20 mouse cellular contexts compared by ENCODE assay signal in the genomic region with DNA sequence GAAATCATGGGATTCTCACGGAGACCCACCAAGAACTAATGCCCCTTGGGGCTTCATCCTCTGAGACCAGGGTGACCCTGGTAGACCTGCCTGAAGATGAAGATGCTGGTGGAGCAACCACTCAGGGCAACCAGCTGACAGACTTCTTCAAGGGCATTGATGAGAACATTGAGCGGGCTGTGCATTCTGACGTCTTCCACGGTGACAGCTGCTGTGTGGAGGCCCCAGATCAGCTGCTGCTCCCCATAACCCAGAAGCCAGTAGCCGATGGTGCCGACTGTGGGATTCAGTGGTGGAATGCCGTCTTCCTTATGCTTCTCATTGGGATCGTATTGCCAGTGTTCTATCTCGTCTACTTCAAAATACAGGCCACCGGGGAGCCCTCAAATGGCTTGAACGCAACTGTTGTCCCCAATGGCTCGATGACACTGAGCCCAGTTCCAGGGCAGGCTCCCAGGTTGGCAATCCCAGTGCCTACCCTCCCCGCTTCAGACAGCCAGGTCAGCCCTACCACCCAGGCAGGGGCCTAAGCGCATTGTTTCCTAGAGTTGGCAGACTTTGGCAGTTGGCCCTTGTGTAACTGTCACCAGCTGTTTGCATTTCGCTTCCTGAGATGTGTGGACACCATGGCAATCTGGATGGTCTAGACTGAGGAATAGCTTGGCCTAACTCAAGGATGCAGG. TPM values are rescaled to one million over a fixed set of nuclear protein-coding genes. Genes with fewer than 3 reads are reported as not detected.
DNase-seq lines count a peak whose midpoint lies in the region; TF ChIP-seq lines count a peak whose summit lies in the region.
"Had no signal": no experiment of that assay in that cellular context is flagged by ENCODE, and none has a peak within 500 bp of the region (broad histone marks: within the 10 kb centered on the region; RNA-seq: fewer than 3 reads in every experiment).

No protein-coding gene starts in this region.

- H3K9me3 ChIP-seq in heart, embryonic 10.5 days: no peaks in the 10 kb centered on the region
- H3K9me3 ChIP-seq: embryonic facial prominence, embryonic 13.5 days; embryonic facial prominence, embryonic 15.5 days; forebrain, embryonic 10.5 days; forebrain, embryonic 12.5 days had no signal

- H3ac ChIP-seq in myocyte (ENCODE audit: control insufficient read depth, insufficient read length): no peak overlapping the region

- peaks cover 21% of the 10 kb centered on the region for H3K36me3 ChIP-seq in heart, embryonic 10.5 days
- H3K36me3 ChIP-seq in myocyte (ENCODE audit: control insufficient read depth, insufficient read depth): peaks cover 5% of the 10 kb centered on the region

- no peak overlapping the region for H3K4me2 ChIP-seq in myocyte (ENCODE audit: low read depth)
- H3K4me2 ChIP-seq: embryonic facial prominence, embryonic 13.5 days; embryonic facial prominence, embryonic 15.5 days; forebrain, embryonic 12.5 days had no signal

- H3K4me3 ChIP-seq in heart, embryonic 10.5 days: no peak overlapping the region
- no peak overlapping the region for H3K4me3 ChIP-seq in myocyte
- H3K4me3 ChIP-seq: embryonic facial prominence, embryonic 13.5 days; embryonic facial prominence, embryonic 15.5 days; erythroblast, embryonic 14.5 days; forebrain, embryonic 10.5 days; forebrain, embryonic 12.5 days had no signal

- peak; percentile 36 to 60 for DNase-seq in cerebellum, postnatal 10 days
- no peak for DNase-seq in cerebellum, adult 11 months
- DNase-seq in heart, embryonic 10.5 days (ENCODE audit: low spot score): peak; percentile 63
- DNase-seq in heart, postnatal 10 days: no peak
- DNase-seq in left cerebral cortex, postnatal 4 days: peak; percentile 47
- DNase-seq in left cerebral cortex, adult 18-20 months (ENCODE audit: low spot score in 2 of 2): no peak
- no peak for DNase-seq in natural killer cell, adult 2 months (ENCODE audit: low spot score in 2 of 2)
- DNase-seq: adrenal gland, adult 2 months; adrenal gland, postnatal 10 days; adrenal gland, postnatal 25 days; cerebellum, adult 11-12 months; cerebellum, adult 2 months; cerebellum, postnatal 36 days; embryo, embryonic 11 days had no signal

- peaks cover 38% of the 10 kb centered on the region for H3K4me1 ChIP-seq in heart, embryonic 10.5 days

- no peak overlapping the region for H3K27ac ChIP-seq in heart, embryonic 10.5 days
- H3K27ac ChIP-seq: embryonic facial prominence, embryonic 13.5 days; embryonic facial prominence, embryonic 15.5 days; forebrain, embryonic 10.5 days; forebrain, embryonic 12.5 days had no signal

- peak; percentile 18 for TF ChIP-seq POLR2A in myocyte (IDR thresholded peaks at IDR 0.05; ENCODE audit: insufficient read length, low read depth)

- WGBS in heart, embryonic 10.5 days: 89% methylated on average over 15 of the region's 15 CpGs

- no peaks in the 10 kb centered on the region for H3K79me2 ChIP-seq in myocyte (ENCODE audit: control insufficient read depth, insufficient read depth)

- intact Hi-C loops in heart, postnatal 10 days (cut with DNase I): no loop called here
- intact Hi-C loops in left cerebral cortex, postnatal 4 days (cut with DNase I): no loop called here

- no peaks in the 10 kb centered on the region for H3K27me3 ChIP-seq in heart, embryonic 10.5 days (ENCODE audit: insufficient read depth, poor library complexity, severe bottlenecking)
- H3K27me3 ChIP-seq in myocyte (ENCODE audit: control insufficient read depth, insufficient read depth, insufficient read length): no peaks in the 10 kb centered on the region
- H3K27me3 ChIP-seq: embryonic facial prominence, embryonic 13.5 days; embryonic facial prominence, embryonic 15.5 days; forebrain, embryonic 12.5 days had no signal

TF ChIP-seq in myocyte, 11 proteins besides CTCF, POLR2A, EP300 and RAD21:
- TF ChIP-seq REST (IDR thresholded peaks at IDR 0.05; ENCODE audit: insufficient read depth, insufficient read length): no peak
- no peak for TF ChIP-seq TCF12 (IDR thresholded peaks at IDR 0.05; ENCODE audit: insufficient read depth, poor library complexity, severe bottlenecking)
- peak; percentile 66 for TF ChIP-seq POLR2AphosphoS2 (IDR thresholded peaks at IDR 0.05; ENCODE audit: insufficient read length, low read depth)
- peak in 2 of 3 experiments; percentile 74 to 86 for TF ChIP-seq MYOD1 (IDR thresholded peaks at IDR 0.05; ENCODE audit: control insufficient read depth in 1 of 3, insufficient read length in 2 of 3, low read depth in 2 of 3)
- peak in 2 of 3 experiments; percentile 69 to 70 for TF ChIP-seq MYOG (IDR thresholded peaks at IDR 0.05; ENCODE audit: control insufficient read depth in 1 of 3, insufficient read depth in 1 of 3, insufficient read length in 2 of 3, low read depth in 2 of 3)

RNA-seq across cellular contexts. Expression of a gene that starts 3.7 kb away (rescaled TPM):
- 8.5 and 12.4 TPM in 2 replicates for polyA plus RNA-seq in heart, embryonic 10.5 days (2016; fragmentation: Nextera tagmentation; extraction: Ambion mirVana)
- 10 to 100 TPM; 15.5 to 17.7 TPM for total RNA-seq in heart, postnatal 10 days (2021)
- 10 to 100 TPM; 32.5 to 35.4 TPM for total RNA-seq in left cerebral cortex, postnatal 4 days (2021)
- total RNA-seq in left cerebral cortex, adult 18-20 months (2021): 10 to 100 TPM; 30.8 to 35.5 TPM
- 7.7 TPM for polyA plus RNA-seq in myocyte (2012; fragmentation: generic; extraction: Trizol)

Comparison
In these comparisons a context has a peak if more than half of its experiments do, and no peak if none do; other contexts are left out.
1. DNase-seq: peak in cerebellum, postnatal 10 days (2 of 2), heart, embryonic 10.5 days (single experiment) and left cerebral cortex, postnatal 4 days (single experiment); none in cerebellum, adult 11 months (single experiment), heart, postnatal 10 days (0 of 2), left cerebral cortex, adult 18-20 months (0 of 2) and natural killer cell, adult 2 months (0 of 2).